In the genomic region with DNA sequence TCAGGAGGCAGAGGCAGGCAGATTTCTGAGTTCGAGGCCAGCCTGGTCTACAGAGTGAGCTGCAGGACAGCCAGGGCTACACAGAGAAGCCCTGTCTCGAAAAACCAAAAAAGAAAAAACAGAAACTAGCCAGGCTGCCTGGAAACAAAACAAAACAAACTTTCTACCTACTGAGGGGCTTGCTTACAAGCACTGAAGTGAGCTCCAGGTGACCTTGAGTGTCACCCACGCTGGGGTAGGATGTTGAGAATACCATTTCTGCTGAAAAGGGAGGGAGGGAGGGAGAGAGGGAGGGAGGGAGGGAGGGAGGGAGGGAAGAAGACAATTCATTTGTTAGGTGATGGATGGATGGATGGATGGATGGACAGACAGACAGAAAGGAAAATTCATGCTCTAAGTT, we compare ENCODE assay signal across 26 mouse cellular contexts.
"Had no signal": no experiment of that assay in that cellular context is flagged by ENCODE, and none has a peak within 500 bp of the region (broad histone marks: within the 10 kb centered on the region; RNA-seq: fewer than 3 reads in every experiment).

No protein-coding gene starts in this region.

- H3K36me3 ChIP-seq: heart, embryonic 15.5 days had no signal

- H3K4me2 ChIP-seq: heart, embryonic 11.5 days; heart, embryonic 13.5 days; heart, embryonic 15.5 days; hindbrain, embryonic 14.5 days; intestine, embryonic 15.5 days; limb, embryonic 12.5 days; liver, embryonic 11.5 days; liver, embryonic 13.5 days had no signal

- H3K9ac ChIP-seq: heart, embryonic 13.5 days; heart, embryonic 15.5 days; hindbrain, embryonic 14.5 days; intestine, embryonic 15.5 days; limb, embryonic 12.5 days; liver, embryonic 13.5 days had no signal

- ATAC-seq: hindbrain, embryonic 16.5 days; inflammation-experienced regulatory T-cells, adult 6 months; intestine, embryonic 15.5 days; intestine, postnatal 0 days had no signal

- H3K4me1 ChIP-seq: heart, embryonic 13.5 days; heart, embryonic 15.5 days; intestine, embryonic 15.5 days; limb, embryonic 10.5 days; limb, embryonic 12.5 days; liver, embryonic 13.5 days had no signal

- H3K27ac ChIP-seq: heart, adult 2 months; heart, embryonic 13.5 days; heart, embryonic 15.5 days; hindbrain, embryonic 14.5 days; intestine, embryonic 15.5 days; layer of hippocampus, adult 2 months; left cerebral cortex, adult 2 months; limb, embryonic 10.5 days; limb, embryonic 12.5 days; liver, embryonic 13.5 days had no signal

- H3K4me3 ChIP-seq: heart, adult 2 months; heart, embryonic 13.5 days; heart, embryonic 15.5 days; intestine, embryonic 15.5 days; layer of hippocampus, adult 2 months; left cerebral cortex, adult 2 months; limb, embryonic 10.5 days; limb, embryonic 12.5 days; liver, embryonic 13.5 days had no signal

- H3K9me3 ChIP-seq: heart, embryonic 13.5 days; heart, embryonic 15.5 days; intestine, embryonic 15.5 days; limb, embryonic 10.5 days; limb, embryonic 12.5 days; liver, embryonic 13.5 days had no signal

- H3K27me3 ChIP-seq: heart, embryonic 13.5 days; heart, embryonic 15.5 days; intestine, embryonic 15.5 days; limb, embryonic 12.5 days; liver, embryonic 13.5 days had no signal

- DNase-seq: gastrocnemius, postnatal 14 days; gastrocnemius, postnatal 36 days; heart, adult 11 months; heart, adult 2 months; heart, postnatal 14 days; heart, postnatal 36 days; kidney, adult 18-20 months; kidney, adult 8-10 months; kidney, postnatal 10 days; kidney, postnatal 25 days; kidney, postnatal 4 days; liver; liver, embryonic 13.5 days had no signal
